24 mouse cellular contexts compared by ENCODE assay signal in the genomic region with DNA sequence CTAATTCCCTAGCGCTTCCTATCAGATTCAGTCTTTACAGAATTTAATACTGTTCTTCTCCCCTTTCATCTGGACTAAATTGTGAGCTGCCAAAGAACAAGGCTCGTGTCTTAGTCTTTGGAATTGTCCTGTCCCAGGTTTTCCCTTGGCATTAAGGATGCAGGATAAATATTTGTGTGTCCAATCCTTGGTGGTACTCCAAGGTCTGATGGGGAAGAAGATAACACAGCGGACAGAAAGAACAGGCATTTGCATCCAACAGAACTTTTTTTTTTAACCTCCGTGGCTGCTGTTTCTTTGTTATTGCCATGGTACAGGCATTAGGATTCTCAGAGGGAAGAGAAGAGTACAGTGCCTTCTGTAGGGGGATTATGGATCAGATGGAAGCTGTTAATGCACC. TPM values are rescaled to one million over a fixed set of nuclear protein-coding genes. Genes with fewer than 3 reads are reported as not detected.
A peak's percentile ranks its signal among the peaks of the same experiment; 100 is the strongest.
DNase-seq lines count a peak whose midpoint lies in the region; ATAC-seq and TF ChIP-seq lines count a peak whose summit lies in the region.
"Had no signal": no experiment of that assay in that cellular context is flagged by ENCODE, and none has a peak within 500 bp of the region (broad histone marks: within the 10 kb centered on the region; RNA-seq: fewer than 3 reads in every experiment).

No protein-coding gene starts in this region.

- H3K4me2 ChIP-seq in lung, postnatal 0 days (replicated peaks; ENCODE audit: low read depth, low read length): no peak overlapping the region
- H3K4me2 ChIP-seq: embryonic facial prominence, embryonic 12.5 days; forebrain, embryonic 13.5 days had no signal

- peak; percentile 46 for DNase-seq in heart, adult 11 months
- no peak for DNase-seq in heart, postnatal 4 days
- no peak for DNase-seq in lung, postnatal 0 days (ENCODE audit: low spot score)
- no peak for DNase-seq in lung, postnatal 4 days
- DNase-seq in lung, postnatal 14 days: peak; percentile 50
- DNase-seq in lung, postnatal 36 days: peak; percentile 86
- no peak for DNase-seq in thymus, postnatal 0 days (ENCODE audit: low spot score)
- DNase-seq: adrenal gland, adult 8-10 months; adrenal gland, postnatal 14 days; adrenal gland, postnatal 36 days; B cell, adult 2 months; cerebellum, adult 11-12 months; cerebellum, adult 2 months; cerebellum, adult 9-10 months; cerebellum, postnatal 10 days; cerebellum, postnatal 25 days had no signal

- H3K27me3 ChIP-seq in lung, postnatal 0 days (replicated peaks; ENCODE audit: insufficient read depth, low read length): no peaks in the 10 kb centered on the region
- H3K27me3 ChIP-seq: CH12.LX; embryonic facial prominence, embryonic 12.5 days; forebrain, embryonic 13.5 days; Patski had no signal

- ATAC-seq in lung, postnatal 0 days: no peak
- ATAC-seq: activated CD4-positive, CD25-positive, alpha-beta regulatory T cell, adult 4 months; CD4-positive, CD25-positive, alpha-beta regulatory T cell, adult 4 months; forebrain, embryonic 13.5 days; Patski had no signal

- H3K27ac ChIP-seq in lung, postnatal 0 days (ENCODE audit: low read length): no peak overlapping the region
- H3K27ac ChIP-seq: embryonic facial prominence, embryonic 10.5 days; embryonic facial prominence, embryonic 12.5 days; forebrain, embryonic 13.5 days had no signal

- peak; percentile 90 for TF ChIP-seq EP300 in lung, postnatal 0 days (IDR thresholded peaks at IDR 0.05)

- H3K9ac ChIP-seq in lung, postnatal 0 days (replicated peaks; ENCODE audit: low read depth): no peak overlapping the region
- H3K9ac ChIP-seq: embryonic facial prominence, embryonic 12.5 days; forebrain, embryonic 13.5 days had no signal

- H3K36me3 ChIP-seq in lung, postnatal 0 days (ENCODE audit: insufficient read depth, low read length): no peaks in the 10 kb centered on the region
- H3K36me3 ChIP-seq: embryonic facial prominence, embryonic 10.5 days; embryonic facial prominence, embryonic 12.5 days; G1E had no signal

- TF ChIP-seq CTCF in lung, postnatal 0 days (IDR thresholded peaks at IDR 0.05): no peak

- 56% methylated on average over 4 of the region's 4 CpGs for WGBS in lung, postnatal 0 days

- peaks cover 6% of the 10 kb centered on the region; the same call in 1 of the 2 replicates for H3K4me1 ChIP-seq in lung, postnatal 0 days (ENCODE audit: insufficient read depth, low read depth, low read length)
- H3K4me1 ChIP-seq: forebrain, embryonic 13.5 days had no signal

- H3K4me3 ChIP-seq in lung, postnatal 0 days (ENCODE audit: low read depth, low read length): no peak overlapping the region
- H3K4me3 ChIP-seq: embryonic facial prominence, embryonic 10.5 days; embryonic facial prominence, embryonic 12.5 days; forebrain, embryonic 13.5 days had no signal

- H3K9me3 ChIP-seq in lung, postnatal 0 days (ENCODE audit: low read length): no peaks in the 10 kb centered on the region
- H3K9me3 ChIP-seq: embryonic facial prominence, embryonic 10.5 days; embryonic facial prominence, embryonic 12.5 days; forebrain, embryonic 13.5 days; G1E had no signal

RNA-seq across cellular contexts. Expression of a gene that starts 21.8 kb away (rescaled TPM):
- total RNA-seq in heart, postnatal 4 days (2021): 10 to 100 TPM; 40.0 to 42.1 TPM
- 25.5 and 27.9 TPM in 2 replicates for polyA plus RNA-seq in lung, postnatal 0 days (2015; fragmentation: Nextera tagmentation; extraction: Ambion mirVana)
- polyA plus RNA-seq in thymus, postnatal 0 days (2015; fragmentation: Nextera tagmentation; extraction: Ambion mirVana): 20.1 and 20.5 TPM in 2 replicates

Comparison
In these comparisons a context has a peak if more than half of its experiments do, and no peak if none do; other contexts are left out.
1. DNase-seq: peak in heart, adult 11 months (single experiment), lung, postnatal 14 days (single experiment) and lung, postnatal 36 days (single experiment); none in heart, postnatal 4 days (single experiment), lung, postnatal 0 days (single experiment), lung, postnatal 4 days (0 of 2) and thymus, postnatal 0 days (single experiment).